Comparison of ENCODE assay signal across 17 mouse cellular contexts in the genomic region with DNA sequence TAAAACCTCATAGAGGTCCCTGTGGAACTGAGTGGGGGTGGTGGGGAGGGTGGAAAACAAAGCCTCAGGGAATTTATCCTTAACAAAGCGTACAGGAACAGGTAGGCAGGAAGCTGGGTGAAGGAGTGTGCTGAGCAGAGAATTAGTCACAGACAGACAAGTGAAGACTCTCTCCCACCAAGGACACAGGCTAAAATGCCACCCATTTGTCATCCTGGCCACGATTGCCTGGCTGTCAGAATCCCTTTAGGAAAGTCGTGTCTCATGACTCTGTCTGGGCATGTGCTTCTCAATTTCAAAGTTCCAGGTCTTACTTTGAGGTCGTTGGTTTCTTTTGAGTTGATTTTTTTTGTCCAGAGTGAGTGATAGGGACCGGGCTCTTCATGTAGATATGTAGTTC.
"Had no signal": no experiment of that assay in that cellular context is flagged by ENCODE, and none has a peak within 500 bp of the region (broad histone marks: within the 10 kb centered on the region; RNA-seq: fewer than 3 reads in every experiment).

No protein-coding gene starts in this region.

- ATAC-seq: liver, embryonic 12.5 days had no signal

- H3K36me3 ChIP-seq: limb, embryonic 10.5 days; limb, embryonic 13.5 days; liver, embryonic 12.5 days; liver, embryonic 15.5 days; lung, embryonic 15.5 days had no signal

- H3K27me3 ChIP-seq: limb, embryonic 13.5 days; liver, embryonic 12.5 days; liver, embryonic 15.5 days; lung, embryonic 15.5 days had no signal

- H3K9me3 ChIP-seq: limb, embryonic 10.5 days; limb, embryonic 13.5 days; liver, embryonic 12.5 days; liver, embryonic 15.5 days; lung, embryonic 15.5 days had no signal

- H3K4me1 ChIP-seq: liver, embryonic 12.5 days; liver, embryonic 15.5 days; lung, embryonic 15.5 days had no signal

- DNase-seq: kidney, adult 18-20 months; kidney, adult 9 months; kidney, postnatal 25 days; liver; lung, adult 18-20 months; lung, postnatal 10 days; lung, postnatal 36 days; midbrain, embryonic 14.5 days; thymus, adult 2 months; thymus, postnatal 14 days had no signal

- H3K9ac ChIP-seq: limb, embryonic 13.5 days; liver, embryonic 12.5 days; liver, embryonic 15.5 days; lung, embryonic 15.5 days had no signal

- H3K27ac ChIP-seq: kidney, postnatal 0 days; limb, embryonic 10.5 days; limb, embryonic 13.5 days; liver, embryonic 12.5 days; liver, embryonic 15.5 days; lung, embryonic 15.5 days had no signal

- H3K4me2 ChIP-seq: limb, embryonic 13.5 days; liver, embryonic 12.5 days; liver, embryonic 15.5 days; lung, embryonic 15.5 days; midbrain, embryonic 11.5 days had no signal

- H3K4me3 ChIP-seq: limb, embryonic 10.5 days; limb, embryonic 13.5 days; liver, embryonic 12.5 days; liver, embryonic 15.5 days; lung, embryonic 15.5 days had no signal
